Mouse (Mus musculus) embryo, embryonic 10.5 days (tissue): Measurements from ENCODE around the gene Sh3pxd2b.

Experiments used
- DNase-seq: peaks from one replicate; pipeline ENCODE4 v3.0.0-alpha.2; 2015; ENCODE audit warnings: low spot score

The Sh3pxd2b gene

DNA sequence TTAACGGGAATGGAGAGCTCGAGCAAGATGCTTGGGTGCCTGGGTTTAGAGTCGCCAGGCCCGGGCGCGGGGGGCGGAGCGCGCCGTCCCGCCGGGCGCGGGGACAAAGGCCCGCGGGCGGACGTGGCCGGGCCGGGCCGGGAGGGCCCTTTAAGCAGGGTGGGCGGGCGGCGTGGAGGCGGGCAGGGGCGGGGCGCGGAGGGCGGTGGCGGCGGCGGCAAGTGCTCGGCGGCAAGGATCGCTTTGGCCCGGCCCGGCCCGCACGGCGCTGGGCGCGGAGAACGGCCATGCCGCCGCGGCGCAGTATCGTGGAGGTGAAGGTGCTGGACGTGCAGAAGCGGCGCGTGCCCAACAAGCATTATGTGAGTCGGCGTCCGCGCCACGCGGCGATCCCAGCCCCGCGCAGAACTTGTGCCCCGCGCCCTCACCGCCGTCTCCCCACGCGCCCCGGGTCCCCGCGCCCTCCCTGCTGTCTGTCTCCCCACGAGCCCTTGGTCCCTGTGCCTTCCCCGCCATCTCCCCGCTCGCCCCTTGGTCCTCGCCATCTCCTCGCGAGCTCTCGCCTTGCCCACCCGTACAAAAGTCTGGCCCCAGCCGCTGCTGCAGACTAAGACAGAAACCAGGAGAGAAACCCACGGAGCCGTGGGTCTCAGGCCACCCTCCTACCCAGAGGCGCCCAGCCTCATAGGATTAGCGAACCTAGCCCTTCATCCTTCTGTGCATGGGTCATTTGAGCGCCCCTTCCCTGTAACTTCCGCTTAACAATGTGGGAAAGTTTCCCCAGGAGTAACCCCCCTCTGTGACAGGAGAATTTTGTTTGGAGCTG lies at the start of gene Sh3pxd2b:
Sh3pxd2b (plus strand) TSS at position 214 of the 826 bp plus-strand sequence.
- peak; percentile 77 for DNase-seq

- no peak for DNase-seq
Observed at GRCm38 (mm10) chr11:32297866-32298531, 49.6 kb upstream of the Sh3pxd2b start.

DNA sequence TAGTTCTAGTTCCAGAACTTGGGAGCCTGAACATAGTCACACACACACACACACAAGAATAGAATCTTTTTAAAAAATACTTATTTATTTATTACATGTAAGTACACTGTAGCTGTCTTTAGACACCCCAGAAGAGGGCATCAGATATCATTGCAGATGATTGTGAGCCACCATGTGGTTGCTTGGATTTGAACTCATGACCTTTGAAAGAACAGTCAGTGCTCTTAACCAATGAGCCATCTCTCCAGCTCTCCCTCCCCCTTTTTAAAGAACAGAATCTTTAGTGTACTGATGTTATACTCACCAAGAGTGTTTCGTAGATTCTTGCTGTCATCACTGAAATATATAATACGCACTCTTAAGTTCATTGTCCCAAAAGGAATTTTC lies 49.1 kb upstream of the Sh3pxd2b start:
- DNase-seq: no peak

- DNase-seq: peak; percentile 66
Observed at GRCm38 (mm10) chr11:32299865-32300264, 47.8 kb upstream of the Sh3pxd2b start, which contains the start of gene Hbq1a. TSS of gene Hbq1a (plus strand) at chr11:32300069.

- DNase-seq: no peak
Observed at GRCm38 (mm10) chr11:32300279-32301267, 47.0 kb upstream of the Sh3pxd2b start.

GRCm38 (mm10) chr11:32301506-32301905 lies 46.1 kb upstream of the Sh3pxd2b start:
- no peak for DNase-seq

DNA sequence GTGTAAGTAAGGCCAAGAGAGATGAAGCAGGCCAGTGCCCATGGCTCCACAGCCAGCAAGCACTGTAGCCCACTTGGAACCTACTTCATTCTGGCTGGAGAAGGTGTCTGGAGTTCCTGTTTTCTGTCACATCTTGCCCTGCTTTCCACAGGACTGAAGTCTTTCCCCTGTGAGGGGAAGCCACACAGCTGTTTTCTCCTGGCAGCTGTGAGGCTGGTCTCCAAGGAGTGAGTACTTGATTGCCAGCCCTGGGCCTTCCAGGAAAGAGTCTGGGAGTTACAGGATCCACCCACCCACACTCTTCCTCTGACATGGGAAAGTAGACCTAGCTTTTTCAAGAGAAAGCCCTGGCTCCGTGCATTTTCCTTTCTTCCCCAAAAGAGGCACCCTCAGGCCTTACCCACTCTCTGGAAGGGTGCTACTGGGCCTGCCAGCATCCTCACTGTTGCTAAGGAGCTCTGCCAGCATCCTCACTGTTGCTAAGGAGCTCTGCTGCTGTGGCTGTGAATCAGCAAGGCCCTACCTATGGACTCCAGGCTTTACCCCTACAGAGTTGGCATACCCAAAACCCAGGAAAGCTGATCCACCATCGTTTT lies 44.7 kb upstream of the Sh3pxd2b start:
- no peak for DNase-seq

GRCm38 (mm10) chr11:32303455-32303854 lies 44.2 kb upstream of the Sh3pxd2b start:
- no peak for DNase-seq

DNA sequence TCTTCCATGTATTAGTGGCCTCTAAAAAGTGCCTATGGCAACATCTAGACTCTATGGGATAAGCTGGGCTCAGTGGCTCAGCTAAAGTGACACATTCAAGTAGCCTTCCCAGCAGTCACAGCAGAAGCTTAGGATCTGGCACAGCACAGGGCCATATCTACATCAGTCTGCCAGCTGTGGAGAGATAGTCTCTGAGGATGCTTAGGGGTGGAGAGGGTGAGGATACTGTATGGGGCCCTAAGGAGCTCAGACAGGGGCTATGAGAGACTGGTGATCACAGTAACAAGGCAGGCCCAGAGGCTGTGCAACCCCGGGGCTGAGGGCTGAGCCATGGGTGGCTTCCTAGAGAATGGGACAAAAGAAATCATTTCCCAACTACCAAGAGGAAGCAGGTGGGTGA lies 40.6 kb upstream of the Sh3pxd2b start:
- no peak for DNase-seq

GRCm38 (mm10) chr11:32309446-32309845 lies 38.2 kb upstream of the Sh3pxd2b start:
- DNase-seq: no peak

DNA sequence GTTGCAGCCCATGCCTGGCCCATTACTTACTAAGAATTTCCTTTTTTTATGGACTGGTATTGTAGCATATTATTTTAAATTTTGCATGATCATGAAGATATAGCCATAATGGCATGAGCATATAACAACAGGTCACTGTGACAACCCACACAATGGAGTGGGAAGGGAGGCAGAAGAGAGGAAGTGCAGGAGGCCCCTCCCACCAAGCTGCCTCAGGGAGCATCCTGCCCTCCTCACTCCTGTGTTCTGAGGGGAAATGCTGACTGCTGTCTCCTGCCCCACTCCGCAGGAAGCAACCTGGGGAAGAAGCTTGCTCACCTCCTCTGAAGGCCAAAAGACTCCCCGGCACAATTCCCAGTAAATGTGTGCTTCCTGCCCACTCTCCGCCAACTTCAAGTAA lies 37.7 kb upstream of the Sh3pxd2b start:
- no peak for DNase-seq

GRCm38 (mm10) chr11:32316009-32316408 lies 31.6 kb upstream of the Sh3pxd2b start:
- no peak for DNase-seq

DNA sequence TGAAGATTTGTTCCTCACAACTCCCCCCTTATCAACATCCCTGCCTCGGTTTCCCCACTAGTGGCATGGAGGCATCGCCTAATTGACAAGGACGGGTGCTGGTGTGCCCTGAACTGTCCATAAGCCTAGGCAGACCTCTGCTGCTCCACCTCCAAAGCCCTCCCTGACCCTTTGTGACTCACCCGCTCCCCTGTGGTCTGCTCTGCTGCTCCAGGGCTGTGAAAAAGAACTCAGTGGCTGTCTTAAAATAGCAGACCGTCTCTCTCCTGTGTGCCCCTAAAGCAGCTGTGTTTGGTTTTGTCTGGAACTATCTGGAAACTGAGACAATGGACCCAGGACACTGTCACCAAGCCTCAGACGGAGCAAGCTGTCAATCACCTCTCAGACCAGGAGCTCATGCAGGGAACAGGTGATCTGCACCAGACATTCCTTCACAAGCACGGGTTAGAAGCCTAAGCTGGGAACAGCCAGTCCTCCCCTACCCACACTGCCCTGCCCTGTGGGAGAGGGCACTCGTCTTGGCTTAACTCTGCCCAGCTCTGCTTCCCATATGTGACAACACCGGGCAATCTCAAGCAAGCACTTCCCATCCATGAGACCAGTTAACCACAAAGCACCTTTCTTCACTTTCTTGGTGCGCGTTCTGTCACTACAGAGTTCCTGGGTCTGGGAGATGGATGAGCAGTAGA lies 27.0 kb upstream of the Sh3pxd2b start:
- DNase-seq: no peak

DNA sequence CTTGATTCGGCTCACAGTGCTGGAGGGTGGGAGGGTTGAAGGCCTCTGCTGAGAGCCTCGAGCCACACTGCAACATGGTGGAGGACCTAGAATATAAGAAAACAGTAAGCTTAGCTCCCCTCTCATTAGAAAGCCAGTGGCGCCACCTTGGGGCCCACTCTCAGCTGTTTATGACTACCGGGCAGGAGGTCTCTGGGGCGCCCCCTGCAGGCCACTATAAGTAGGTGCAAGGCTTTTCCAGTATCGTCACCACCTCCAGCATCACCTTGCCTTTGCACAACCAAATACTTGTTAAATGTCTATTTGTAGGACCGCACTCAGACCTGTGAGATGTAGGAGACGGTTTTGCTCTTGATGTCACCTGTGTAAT lies 26.4 kb upstream of the Sh3pxd2b start:
- peak; percentile 76 for DNase-seq

DNA sequence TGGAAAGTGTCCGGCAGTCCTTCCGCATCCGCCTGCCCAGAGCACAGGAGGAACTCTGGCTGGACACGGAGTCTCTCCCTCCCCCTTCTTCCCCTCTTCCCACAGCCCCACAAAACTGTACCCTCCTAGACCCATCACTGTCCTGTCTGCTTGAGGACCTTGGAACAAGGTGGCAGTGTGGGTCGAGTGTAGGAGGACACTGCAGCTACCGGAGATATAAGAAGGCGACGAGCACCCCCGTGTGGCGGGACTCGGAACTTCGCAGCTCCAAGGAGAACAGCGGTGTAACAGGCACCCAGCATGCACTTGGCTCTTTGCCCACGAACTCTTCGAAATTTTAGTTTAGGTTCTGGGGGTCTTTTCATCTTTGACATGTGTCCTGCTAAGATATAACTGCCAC lies 23.0 kb upstream of the Sh3pxd2b start:
- peak; percentile 95 for DNase-seq

GRCm38 (mm10) chr11:32331075-32331474 lies 16.5 kb upstream of the Sh3pxd2b start:
- no peak for DNase-seq

GRCm38 (mm10) chr11:32331861-32332260 lies 15.8 kb upstream of the Sh3pxd2b start:
- DNase-seq: no peak

DNA sequence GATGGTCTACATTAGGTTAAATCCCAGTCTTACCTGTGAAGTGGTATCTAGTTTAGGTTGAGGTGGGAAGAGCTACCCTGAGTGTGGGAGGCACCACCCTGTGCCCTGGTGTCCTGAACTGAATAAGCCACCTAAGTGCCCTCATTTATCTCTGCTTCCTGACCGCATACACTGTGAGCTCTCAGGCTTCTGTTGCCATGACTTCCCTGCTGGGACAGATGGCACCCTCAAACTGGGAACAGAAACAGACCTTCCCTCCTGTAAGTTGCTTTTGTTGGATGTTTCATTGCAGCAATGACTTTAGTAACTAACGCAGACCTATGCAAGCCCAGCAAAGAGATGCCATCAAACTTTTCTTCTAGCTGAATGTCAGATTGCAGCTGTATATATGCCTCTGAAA lies 14.4 kb upstream of the Sh3pxd2b start:
- no peak for DNase-seq

- DNase-seq: no peak
Observed at GRCm38 (mm10) chr11:32336435-32336907, 11.1 kb upstream of the Sh3pxd2b start.

- no peak for DNase-seq
Observed at GRCm38 (mm10) chr11:32339131-32339531, 8.5 kb upstream of the Sh3pxd2b start.
